Mouse (Mus musculus): ENCODE results near the gene Gm13078. TPM values are rescaled to one million over a fixed set of nuclear protein-coding genes. Genes with fewer than 3 reads are reported as not detected.

Gene Gm13078
- 0.09 TPM for polyA plus RNA-seq (2012; fragmentation: generic; extraction: Trizol)
- long read RNA-seq, experiment 1, result 0 reads
- long read RNA-seq, experiment 2, result 0 reads

DNA sequence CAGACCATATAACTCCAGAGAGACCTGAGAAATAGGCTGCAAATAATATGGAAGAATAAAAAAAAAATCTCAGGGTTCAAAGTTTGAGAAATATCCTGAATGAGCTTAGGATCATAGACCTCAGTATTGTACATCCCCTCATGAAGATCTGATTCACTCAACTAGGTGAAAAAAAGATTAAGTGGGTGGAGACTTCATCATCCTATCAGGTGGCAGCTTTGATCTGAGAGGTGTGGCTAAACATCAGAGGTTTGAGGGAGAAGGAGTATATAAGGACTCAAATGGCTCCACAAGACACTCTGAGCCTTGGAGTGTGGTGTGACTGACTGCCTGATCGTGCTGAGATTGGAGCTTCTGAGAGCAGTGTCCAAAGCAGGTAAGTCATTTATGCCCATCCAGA, at the start of gene Gm13078:
TSS of gene Gm13078 (plus strand) at position 301 of the 400 bp plus-strand sequence.
- H3ac ChIP-seq (ENCODE audit: control insufficient read depth, insufficient read length, low read depth), result no peak within 1 kb of the TSS
- H3K27me3 ChIP-seq (ENCODE audit: control insufficient read depth, insufficient read depth, insufficient read length), result no peaks in the 10 kb centered on the region
- no peak within 1 kb of the TSS for H3K4me3 ChIP-seq (ENCODE audit: insufficient read depth, poor library complexity, severe bottlenecking)
- no peaks in the 10 kb centered on the region for H3K79me3 ChIP-seq (ENCODE audit: low read depth)
- no peaks in the 10 kb centered on the region for H3K36me3 ChIP-seq (ENCODE audit: control insufficient read depth, insufficient read depth)
- no peak for TF ChIP-seq MYOG (IDR thresholded peaks at IDR 0.05; ENCODE audit: control insufficient read depth, extremely low read depth, insufficient read length)
- H3K79me2 ChIP-seq (ENCODE audit: control insufficient read depth, insufficient read depth), result no peaks in the 10 kb centered on the region

DNA sequence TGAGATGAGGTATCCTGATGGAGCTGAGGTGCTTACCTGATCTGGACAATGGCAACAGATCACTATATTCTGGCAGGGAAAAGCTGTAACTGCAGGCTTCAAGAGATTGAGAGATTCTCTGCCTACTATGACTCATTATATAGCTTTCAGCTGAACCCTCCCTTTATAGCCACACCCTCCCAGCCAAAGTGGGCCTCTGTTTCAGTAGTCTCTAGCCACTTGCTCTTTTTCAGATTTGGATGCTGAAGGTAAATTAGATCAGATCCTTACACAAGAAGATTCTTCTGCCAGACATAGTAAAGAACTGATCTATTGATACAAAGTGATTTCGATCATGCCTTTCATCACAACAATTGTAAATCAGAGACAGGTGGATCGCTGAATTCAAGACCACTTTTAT, 16.6 kb upstream of the Gm13078 start, which contains the start of gene Gm13089:
TSS of gene Gm13089 (minus strand) at position 101 of the 400 bp plus-strand sequence.
- TF ChIP-seq CEBPB (IDR thresholded peaks at IDR 0.05; ENCODE audit: low read depth), result no peak
- no peak for TF ChIP-seq MAX (IDR thresholded peaks at IDR 0.05)
- TF ChIP-seq USF1 (IDR thresholded peaks at IDR 0.05; ENCODE audit: low read depth), result no peak
- TF ChIP-seq CTCF (IDR thresholded peaks at IDR 0.05; ENCODE audit: control insufficient read depth, insufficient read depth, insufficient read length), result no peak
- no peak for TF ChIP-seq MYOG (IDR thresholded peaks at IDR 0.05; ENCODE audit: control insufficient read depth, extremely low read depth, insufficient read length)
- no peak for TF ChIP-seq MYOD1 (IDR thresholded peaks at IDR 0.05; ENCODE audit: control insufficient read depth, insufficient read length, low read depth)
- no peak for TF ChIP-seq FOSL1 (IDR thresholded peaks at IDR 0.05; ENCODE audit: insufficient read depth, low read length, poor library complexity, severe bottlenecking)
- Histone ChIP-seq H3K79me2 (ENCODE audit: control insufficient read depth, insufficient read depth) (no peaks in the 10 kb centered on the region), H3K27me3 (ENCODE audit: control insufficient read depth, insufficient read depth, insufficient read length) (no peaks in the 10 kb centered on the region), H3ac (ENCODE audit: control insufficient read depth, insufficient read length, low read depth) (no peak within 1 kb of the TSS), H3K79me3 (ENCODE audit: low read depth) (no peaks in the 10 kb centered on the region), H3K36me3 (ENCODE audit: control insufficient read depth, insufficient read depth) (no peaks in the 10 kb centered on the region), H3K4me3 (ENCODE audit: insufficient read depth, poor library complexity, severe bottlenecking) (no peak within 1 kb of the TSS)

Other genes with a start within 250 kb of the Gm13078 start
- 0.25 TPM for gene Gm13043, start 208.1 kb upstream of the Gm13078 start, polyA plus RNA-seq (2012; fragmentation: generic; extraction: Trizol)
- 0.09 TPM for gene Gm13040, start 183.5 kb upstream of the Gm13078 start, polyA plus RNA-seq (2012; fragmentation: generic; extraction: Trizol)
- 0.07 TPM for gene BC080695, start 167.8 kb upstream of the Gm13078 start, polyA plus RNA-seq (2012; fragmentation: generic; extraction: Trizol)
- not detected for gene Gm13057, start 167.7 kb upstream of the Gm13078 start, polyA plus RNA-seq (2012; fragmentation: generic; extraction: Trizol)
- 0.07 TPM for gene Gm13083, start 104.5 kb upstream of the Gm13078 start, polyA plus RNA-seq (2012; fragmentation: generic; extraction: Trizol)
- not detected for gene Gm13088, start 62.2 kb upstream of the Gm13078 start, polyA plus RNA-seq (2012; fragmentation: generic; extraction: Trizol)
- gene Gm13089, start 16.7 kb upstream of the Gm13078 start, polyA plus RNA-seq (2012; fragmentation: generic; extraction: Trizol), result not detected
- gene Gm13023, start 69.9 kb downstream of the Gm13078 start, polyA plus RNA-seq (2012; fragmentation: generic; extraction: Trizol), result not detected
- gene Gm13084, start 96.6 kb downstream of the Gm13078 start, polyA plus RNA-seq (2012; fragmentation: generic; extraction: Trizol), result not detected
- gene Gm13103, start 127.0 kb downstream of the Gm13078 start, polyA plus RNA-seq (2012; fragmentation: generic; extraction: Trizol), result not detected
- 0.07 TPM for gene Pramef6, start 180.9 kb downstream of the Gm13078 start, polyA plus RNA-seq (2012; fragmentation: generic; extraction: Trizol)
- gene Pramef25, start 231.6 kb downstream of the Gm13078 start, polyA plus RNA-seq (2012; fragmentation: generic; extraction: Trizol), result 0.04 TPM
- not detected for gene Gm13101, start 247.5 kb downstream of the Gm13078 start, polyA plus RNA-seq (2012; fragmentation: generic; extraction: Trizol)

Data from C2C12 (cell line).